Mouse (Mus musculus) kidney, embryonic 14.5 days (tissue): ENCODE results near the gene Trpc7. TPM values are rescaled to one million over a fixed set of nuclear protein-coding genes. Genes with fewer than 3 reads are reported as not detected.
A peak's percentile ranks its signal among the peaks of the same experiment; 100 is the strongest.

ENCODE experiments used
- ATAC-seq: fragments of 200-750 bp; cut with Nextera tagmentation; 2 replicates; pipeline ENCODE4 v1.8.0; 2017; ENCODE audit warnings: moderate number of reproducible peaks, mild to moderate bottlenecking, moderate TSS enrichment, moderate library complexity; ENCODE audit not compliant: low FRiP score, low TSS enrichment
- H3K27ac ChIP-seq: fragments of 300-500 bp; sonication (generic); 2 replicates; pipeline ENCODE4 v1.5.1; 2014; ENCODE audit warnings: low read depth, mild to moderate bottlenecking, low read length, moderate library complexity, mixed read lengths
- H3K27me3 ChIP-seq: fragments of 300-500 bp; sonication (generic); 2 replicates; pipeline ENCODE4 v1.6.1; 2014; ENCODE audit warnings: mild to moderate bottlenecking, low read length; ENCODE audit not compliant: control insufficient read depth, insufficient read depth
- H3K36me3 ChIP-seq: fragments of 300-500 bp; sonication (generic); 2 replicates; pipeline ENCODE4 v1.6.1; 2014; ENCODE audit warnings: low read length, mixed read lengths; ENCODE audit not compliant: control insufficient read depth, insufficient read depth
- H3K4me1 ChIP-seq: fragments of 300-500 bp; sonication (generic); 2 replicates; pipeline ENCODE4 v1.6.1; 2014; ENCODE audit warnings: low read length, mixed read lengths; ENCODE audit not compliant: control insufficient read depth, insufficient read depth
- H3K4me2 ChIP-seq: fragments of 300-500 bp; sonication (generic); replicated peaks from 2 replicates; pipeline ENCODE4 v1.6.1; 2014; ENCODE audit warnings: low read depth, mild to moderate bottlenecking, low read length
- H3K4me3 ChIP-seq: fragments of 300-500 bp; sonication (generic); 2 replicates; pipeline ENCODE4 v1.5.1; 2014; ENCODE audit warnings: mild to moderate bottlenecking, low read length
- H3K9ac ChIP-seq: fragments of 300-500 bp; sonication (generic); 2 replicates; pipeline ENCODE4 v1.6.1; 2014; ENCODE audit warnings: low read depth, mild to moderate bottlenecking, low read length, moderate library complexity
- H3K9me3 ChIP-seq: fragments of 300-500 bp; sonication (generic); 2 replicates; pipeline ENCODE4 v1.6.1; 2016; ENCODE audit warnings: low read length; ENCODE audit not compliant: control insufficient read depth
- WGBS: fragments of 180-500 bp; shearing (Covaris S2); extraction: QIAGEN DNeasy Blood & Tissue Kit; methylation state at CpG from one replicate; pipeline ENCODE4 v1.1.7; 2014; 5-methylcytosine and 5-hydroxymethylcytosine counted together
- polyA plus RNA-seq: library from polyadenylated mRNA; unstranded; fragments of >200 nt; fragmentation: Nextera tagmentation; extraction: Ambion mirVana; gene quantifications from 2 replicates; pipeline ENCODE4 v1.2.1, GENCODE M21; 2014

Trpc7 gene
- polyA plus RNA-seq, 1 experiment from 2014 or later, result 0.14 TPM

GRCm38 (mm10) chr13:56765284-56766032 lies 130.3 kb downstream of the Trpc7 start:
- peaks cover 6% of the 10 kb centered on the region for H3K4me1 ChIP-seq
- peak overlapping the region; percentile 0; the same call in 1 of the 2 replicates for H3K9ac ChIP-seq
- peak overlapping the region; percentile 17 for H3K4me3 ChIP-seq

GRCm38 (mm10) chr13:56762446-56763229 lies 133.2 kb downstream of the Trpc7 start:
- Histone ChIP-seq H3K36me3 (no peaks in the 10 kb centered on the region), H3K4me3 (no peak overlapping the region), H3K27me3 (peaks cover 3% of the 10 kb centered on the region; the same call in 1 of the 2 replicates), H3K9ac (no peak overlapping the region), H3K27ac (no peak overlapping the region), H3K4me2 (no peak overlapping the region), H3K9me3 (no peaks in the 10 kb centered on the region), H3K4me1 (peaks cover 6% of the 10 kb centered on the region; the same call in 1 of the 2 replicates)
- no peak for ATAC-seq
- 39% methylated on average over 13 of the region's 13 CpGs for WGBS

More at GRCm38 (mm10) chr13:56765284-56766032, 130.3 kb downstream of the Trpc7 start:
- Histone ChIP-seq H3K27ac (no peak overlapping the region), H3K4me2 (peak overlapping the region; percentile 35), H3K36me3 (no peaks in the 10 kb centered on the region), H3K9me3 (no peaks in the 10 kb centered on the region), H3K27me3 (peaks cover 3% of the 10 kb centered on the region; the same call in 1 of the 2 replicates)
- 32% methylated on average over 25 of the region's 25 CpGs for WGBS
- ATAC-seq, result peak; percentile 51; the same call in 1 of the 2 replicates

- Histone ChIP-seq H3K27ac (no peak overlapping the region), H3K27me3 (peaks cover 17% of the 10 kb centered on the region), H3K4me1 (0 out of 2 replicates have a peak, but pooled peaks cover under 1% of the 10 kb centered on the region), H3K36me3 (no peaks in the 10 kb centered on the region), H3K4me3 (no peak overlapping the region), H3K9me3 (no peaks in the 10 kb centered on the region), H3K4me2 (no peak overlapping the region), H3K9ac (no peak overlapping the region)
- peak; percentile 56; the same call in 1 of the 2 replicates for ATAC-seq
- 33% methylated on average over 6 of the region's 6 CpGs for WGBS
Observed at GRCm38 (mm10) chr13:56758492-56758891, 137.3 kb downstream of the Trpc7 start.

DNA sequence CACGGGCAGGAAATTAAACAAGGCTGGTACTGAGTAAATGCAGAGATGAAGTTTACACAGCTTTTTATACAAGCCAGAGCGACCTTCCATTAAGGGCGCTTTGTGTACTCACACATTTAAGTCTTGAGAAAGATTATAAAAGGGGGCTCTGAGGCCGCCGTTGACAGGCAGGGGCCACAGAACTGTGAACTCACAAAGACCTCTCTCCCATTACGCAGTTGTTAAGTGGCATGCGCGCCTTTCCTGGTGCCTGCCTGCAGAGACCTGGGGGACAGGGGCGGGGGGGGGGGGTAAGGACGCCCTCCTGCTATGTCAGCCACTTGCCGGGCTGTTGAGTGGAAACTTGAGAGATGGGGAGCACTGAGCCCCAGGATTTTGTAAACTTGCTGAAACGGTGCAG lies 138.6 kb downstream of the Trpc7 start:
- H3K27me3 ChIP-seq, result peaks cover 27% of the 10 kb centered on the region
- H3K4me1 ChIP-seq, result peaks cover 11% of the 10 kb centered on the region; the same call in 1 of the 2 replicates
- no peaks in the 10 kb centered on the region for H3K36me3 ChIP-seq
- 52% methylated on average over 12 of the region's 12 CpGs for WGBS
- no peak overlapping the region for H3K9ac ChIP-seq
- no peaks in the 10 kb centered on the region for H3K9me3 ChIP-seq
- no peak overlapping the region for H3K4me2 ChIP-seq
- ATAC-seq, result no peak
- H3K4me3 ChIP-seq, result no peak overlapping the region
- no peak overlapping the region for H3K27ac ChIP-seq

DNA sequence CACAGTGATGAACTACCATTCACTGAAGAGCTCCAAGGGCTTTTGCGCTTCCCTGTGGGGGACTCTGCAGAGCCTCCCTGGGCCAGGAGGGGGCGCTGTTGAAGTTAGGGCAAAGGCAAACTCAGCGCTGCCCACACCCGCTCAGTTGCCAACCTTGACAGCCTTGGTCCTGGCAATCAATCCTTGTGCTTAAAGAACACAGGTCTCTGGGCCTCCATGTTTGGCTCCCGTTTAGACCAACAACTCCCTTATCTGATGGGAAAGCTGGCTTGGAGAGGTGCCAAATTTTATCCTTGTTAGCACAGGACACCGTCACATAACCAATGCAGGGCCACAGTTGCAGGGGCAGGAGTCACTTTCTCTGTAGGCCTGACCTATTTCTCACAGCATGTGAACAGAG lies 139.9 kb downstream of the Trpc7 start:
- H3K36me3 ChIP-seq, result no peaks in the 10 kb centered on the region
- WGBS, result 60% methylated on average over 6 of the region's 6 CpGs
- H3K9me3 ChIP-seq, result no peaks in the 10 kb centered on the region
- H3K9ac ChIP-seq, result no peak overlapping the region
- H3K4me3 ChIP-seq, result no peak overlapping the region
- no peak for ATAC-seq
- no peak overlapping the region for H3K27ac ChIP-seq
- H3K4me1 ChIP-seq, result peaks cover 11% of the 10 kb centered on the region; the same call in 1 of the 2 replicates
- no peak overlapping the region for H3K4me2 ChIP-seq
- H3K27me3 ChIP-seq, result peaks cover 35% of the 10 kb centered on the region

DNA sequence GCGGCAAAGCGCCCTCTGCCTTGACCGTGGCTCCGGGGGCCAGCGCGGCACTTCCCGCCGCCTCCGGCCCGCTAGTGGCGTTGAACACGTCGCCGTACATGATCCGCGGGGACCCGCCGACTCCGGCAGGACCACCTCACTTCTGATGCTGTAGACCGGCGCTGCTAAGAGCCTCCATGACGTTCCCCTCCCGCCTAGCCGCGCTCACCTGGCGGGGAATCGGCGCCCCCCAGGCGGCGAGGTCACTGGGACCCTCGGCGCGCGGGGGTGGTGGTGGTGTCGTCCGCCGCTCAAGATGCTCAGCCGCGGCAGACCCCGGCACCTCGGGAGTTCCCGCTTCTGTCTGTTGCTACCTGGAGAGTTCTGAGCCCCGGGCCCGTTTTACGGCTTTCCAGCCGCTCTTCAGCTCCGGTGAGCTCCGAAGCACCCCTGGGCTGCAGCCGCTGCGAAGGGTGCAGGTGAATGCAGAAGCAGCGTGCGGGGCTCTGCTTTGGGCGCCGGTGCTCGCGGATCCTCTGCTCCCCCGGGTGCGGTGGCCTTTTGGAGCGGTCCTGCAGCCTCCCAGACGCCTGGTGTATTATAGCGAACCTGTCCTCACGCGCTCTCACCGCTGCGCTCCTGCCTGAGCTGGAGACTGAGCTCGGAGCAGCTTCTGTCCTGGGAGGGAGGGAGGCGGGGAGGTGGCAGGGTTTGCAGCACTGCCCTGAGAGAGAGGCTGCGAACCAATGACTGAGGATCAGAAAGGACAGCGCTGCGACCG lies 142.4 kb downstream of the Trpc7 start, which contains the start of gene Gm45623:
Gene Gm45623, minus strand, starts transcription at position 636 of the 760 bp plus-strand sequence.
- H3K36me3 ChIP-seq, result no peaks in the 10 kb centered on the region
- no peak within 1 kb of the TSS for H3K27ac ChIP-seq
- peaks cover 11% of the 10 kb centered on the region; the same call in 1 of the 2 replicates for H3K4me1 ChIP-seq
- no peaks in the 10 kb centered on the region for H3K9me3 ChIP-seq
- H3K27me3 ChIP-seq, result peaks cover 38% of the 10 kb centered on the region
- ATAC-seq, result no peak
- peak within 1 kb of the TSS; percentile 50 for H3K4me3 ChIP-seq
- peak within 1 kb of the TSS; percentile 45 for H3K9ac ChIP-seq
- peak within 1 kb of the TSS; percentile 94 for H3K4me2 ChIP-seq
- under 1% methylated on average over 68 of the region's 71 CpGs for WGBS

- peaks cover 11% of the 10 kb centered on the region; the same call in 1 of the 2 replicates for H3K4me1 ChIP-seq
- 0 out of 2 replicates have a peak, but pooled peaks have one; percentile 32 for ATAC-seq
- H3K9ac ChIP-seq, result peak overlapping the region; percentile 45
- peak overlapping the region; percentile 50 for H3K4me3 ChIP-seq
- peaks cover 38% of the 10 kb centered on the region for H3K27me3 ChIP-seq
- H3K4me2 ChIP-seq, result peak overlapping the region; percentile 94
- H3K36me3 ChIP-seq, result no peaks in the 10 kb centered on the region
- H3K27ac ChIP-seq, result no peak overlapping the region
- 1% methylated on average over 41 of the region's 41 CpGs for WGBS
- H3K9me3 ChIP-seq, result no peaks in the 10 kb centered on the region
Observed at GRCm38 (mm10) chr13:56752474-56753191, 143.2 kb downstream of the Trpc7 start.

DNA sequence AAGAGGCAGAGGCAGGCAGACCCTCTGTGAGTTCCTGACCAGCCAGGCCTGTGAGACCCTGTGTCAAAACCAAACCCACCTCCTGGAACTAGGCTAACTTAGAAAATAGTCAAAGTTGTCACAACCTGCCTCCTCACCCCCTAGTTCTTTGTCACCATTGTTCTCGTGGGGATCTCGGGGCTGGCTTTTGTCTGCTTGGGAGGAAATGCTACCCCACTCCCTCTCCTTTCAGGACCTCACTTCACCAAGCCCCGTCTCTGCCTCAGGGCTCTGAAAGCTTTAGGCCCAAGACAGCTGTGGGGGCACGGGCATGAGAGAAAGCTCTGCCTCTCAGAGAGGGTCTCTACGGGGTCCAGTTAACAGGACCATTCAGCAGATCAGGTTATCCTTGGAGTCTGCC lies 144.0 kb downstream of the Trpc7 start:
- no peak for ATAC-seq
- H3K27me3 ChIP-seq, result peaks cover 38% of the 10 kb centered on the region
- H3K36me3 ChIP-seq, result no peaks in the 10 kb centered on the region
- H3K27ac ChIP-seq, result no peak overlapping the region
- no peak overlapping the region for H3K4me3 ChIP-seq
- no peak overlapping the region for H3K4me2 ChIP-seq
- no peaks in the 10 kb centered on the region for H3K9me3 ChIP-seq
- peaks cover 11% of the 10 kb centered on the region; the same call in 1 of the 2 replicates for H3K4me1 ChIP-seq
- no peak overlapping the region for H3K9ac ChIP-seq
- 39% methylated on average over 5 of the region's 5 CpGs for WGBS
